Mouse (Mus musculus): ENCODE measurements at regions not wholly inside any gene's neighbourhood (a gene's known extent, or its start where the extent isn't known, plus 50 kb on each side); places are given as distances from the start of the nearest gene placed in this dataset.

DNA sequence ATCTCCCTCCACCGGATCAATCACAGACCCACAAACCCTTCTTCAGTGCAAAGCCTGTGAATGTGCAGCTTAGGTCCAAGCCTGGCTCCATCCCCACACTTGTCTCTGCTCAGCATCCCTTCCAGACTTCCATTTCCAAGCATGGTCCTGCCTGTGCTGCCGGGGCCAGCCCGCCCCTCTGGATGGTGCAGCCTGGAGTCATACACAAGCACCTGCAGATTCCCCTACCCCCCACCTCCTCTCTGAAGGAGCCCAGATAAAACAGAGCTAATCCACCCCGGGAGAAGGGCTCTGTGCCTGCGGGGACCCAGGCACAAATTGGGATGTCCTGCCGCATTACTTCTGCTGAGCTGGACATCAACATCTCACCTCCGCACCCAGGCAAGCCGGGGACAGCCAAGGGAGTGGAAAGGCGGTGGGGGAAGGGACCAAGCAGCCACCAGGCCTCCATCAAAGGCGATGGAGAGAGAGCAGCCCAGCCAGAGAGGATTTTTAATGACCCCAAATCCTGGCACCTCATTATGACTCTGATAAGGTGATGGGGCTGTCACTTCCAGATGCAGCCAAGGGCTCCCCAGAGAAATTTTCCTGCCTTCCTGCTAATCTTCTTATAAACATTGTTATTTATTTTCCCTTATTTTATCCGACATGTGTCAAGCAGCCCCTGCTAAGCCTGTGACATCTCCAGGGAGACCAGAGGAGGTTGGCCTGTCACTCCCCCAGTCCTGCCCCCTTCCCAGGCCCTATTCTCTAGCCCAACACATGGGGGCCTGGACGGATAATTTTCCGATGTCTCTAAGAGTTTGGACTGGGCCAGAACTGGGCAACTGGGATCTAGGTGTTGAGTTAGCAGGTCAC is 105.5 kb upstream of the Unc5b start:
- DNase-seq: no peak

DNA sequence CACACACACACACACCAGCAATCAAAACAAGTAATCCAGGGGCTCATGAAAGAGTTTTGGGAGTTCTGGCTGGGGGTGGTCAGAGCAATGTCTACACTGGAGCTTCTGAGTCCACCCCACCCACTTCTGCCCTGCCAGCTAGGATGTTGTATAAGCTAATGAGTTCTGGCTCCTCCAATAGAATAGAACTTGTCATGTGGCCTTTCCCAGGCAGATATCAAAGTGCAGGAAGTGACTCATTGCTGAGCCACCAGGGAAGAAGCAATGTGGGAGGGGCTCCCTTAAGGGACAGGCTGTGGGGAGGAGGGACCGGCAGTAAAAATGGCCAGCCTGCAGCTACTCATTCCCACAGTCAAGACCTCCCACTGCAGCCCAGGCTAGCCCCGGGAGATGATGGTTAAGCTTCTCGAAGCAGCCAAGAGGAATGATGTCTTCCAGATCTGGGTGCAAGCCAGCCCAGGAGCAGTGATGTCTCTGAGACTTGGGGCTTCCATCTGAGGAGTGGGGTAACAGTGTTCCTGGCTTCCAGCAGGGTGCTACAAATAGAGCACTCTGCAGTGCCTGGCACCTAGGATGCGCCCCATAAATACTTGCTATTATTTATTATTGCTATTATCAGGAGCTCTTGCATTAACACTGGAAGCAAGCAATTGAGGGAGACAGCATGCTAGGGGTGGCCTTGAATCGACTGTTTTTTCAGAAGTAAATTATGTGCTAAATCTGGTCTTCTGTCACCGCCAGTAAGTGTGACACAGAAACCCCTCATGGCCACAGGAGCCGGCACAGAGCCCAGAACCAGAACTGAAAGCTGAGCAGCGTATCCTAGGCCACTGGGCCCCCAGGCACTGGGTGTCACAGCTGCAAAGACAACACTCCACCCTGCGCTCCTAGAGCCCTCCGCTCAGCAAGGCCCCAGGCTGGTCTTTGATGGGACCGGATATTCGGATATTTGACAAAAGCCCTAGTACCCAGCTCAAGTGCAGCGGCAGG is 103.2 kb upstream of the Unc5b start:
- no peak for DNase-seq

DNA sequence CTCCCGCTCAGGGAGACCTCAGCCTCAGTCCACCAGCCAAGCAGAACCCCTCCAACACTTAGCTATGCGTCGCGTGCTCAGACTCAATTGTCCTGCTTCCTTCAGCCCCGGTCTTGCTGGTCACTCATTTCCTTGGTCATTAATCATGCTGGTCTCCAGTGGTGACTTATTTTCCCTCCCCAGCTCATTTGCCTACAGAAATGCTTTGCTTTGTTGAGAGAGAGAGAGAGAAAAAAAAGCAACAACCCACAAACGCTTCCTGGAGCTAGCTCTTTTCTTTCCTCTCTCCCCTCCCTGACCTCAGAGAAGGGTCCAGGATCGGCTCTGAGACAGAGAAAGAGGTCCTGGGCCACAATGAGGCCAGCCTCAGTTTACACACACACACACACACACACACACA is 102.5 kb upstream of the Unc5b start:
- no peak for DNase-seq

DNA sequence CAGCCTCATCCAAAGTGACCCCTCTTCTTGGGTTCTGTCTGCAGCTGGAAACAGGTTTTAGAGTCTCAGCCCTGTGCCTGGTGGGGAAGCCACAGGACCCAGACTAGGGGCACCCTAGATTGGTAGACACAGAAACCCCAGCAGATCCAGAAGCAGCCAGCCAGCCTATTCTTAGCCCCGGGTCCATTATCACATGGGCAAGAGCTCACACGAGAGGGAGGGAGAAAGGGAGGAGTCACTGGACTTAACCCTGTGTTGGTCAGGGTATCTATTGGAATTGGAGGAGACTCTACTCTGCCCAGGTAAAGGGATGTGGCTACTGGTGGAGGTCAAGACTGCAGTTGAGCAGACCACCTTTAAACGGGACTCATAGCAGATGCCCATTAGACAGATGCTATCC is 101.5 kb upstream of the Unc5b start:
- DNase-seq: no peak

DNA sequence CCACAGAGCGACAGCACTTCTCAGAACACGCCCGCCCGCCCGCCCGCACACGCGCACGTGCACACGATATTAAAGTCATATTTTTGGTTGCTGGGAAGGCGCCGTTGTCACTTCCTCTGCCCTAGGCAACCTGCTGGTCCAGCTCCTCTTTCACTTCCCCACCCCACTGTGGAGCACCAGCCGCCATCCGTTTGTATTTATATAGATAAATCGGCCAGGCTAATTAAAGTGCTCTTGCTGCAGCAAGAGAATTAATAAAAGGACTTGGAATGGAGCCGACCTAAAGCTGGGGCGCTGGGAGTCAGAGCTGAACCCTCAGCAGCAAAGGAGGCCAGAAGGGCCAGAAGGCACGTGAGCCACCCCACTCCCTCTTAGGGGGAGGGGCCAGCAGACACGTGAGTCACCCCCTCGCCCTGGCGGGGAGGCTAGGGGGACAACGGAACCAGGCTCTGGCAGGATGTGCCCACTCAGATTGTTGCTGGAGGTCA is 100.6 kb upstream of the Unc5b start:
- DNase-seq: peak; percentile 19

DNA sequence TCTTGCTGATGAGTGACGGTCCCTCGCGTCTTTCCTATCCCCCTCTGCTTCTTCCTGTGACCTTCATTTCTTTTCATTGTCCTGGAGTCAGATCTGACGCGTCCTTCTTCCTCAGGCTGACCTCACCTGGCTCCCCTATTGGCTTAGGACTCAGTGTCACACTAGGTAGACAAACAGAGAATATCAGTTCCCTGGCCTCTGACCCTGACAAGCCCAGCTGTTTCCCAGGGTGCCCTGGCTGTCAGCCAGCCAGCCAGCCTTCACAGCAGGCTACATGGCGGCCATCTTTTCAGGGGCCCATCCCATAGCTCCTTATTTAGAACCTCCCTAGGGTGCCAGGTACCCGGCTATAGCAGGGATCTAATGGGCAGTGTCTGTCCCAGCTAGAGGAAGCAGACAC is 97.3 kb upstream of the Unc5b start:
- no peak for DNase-seq

DNA sequence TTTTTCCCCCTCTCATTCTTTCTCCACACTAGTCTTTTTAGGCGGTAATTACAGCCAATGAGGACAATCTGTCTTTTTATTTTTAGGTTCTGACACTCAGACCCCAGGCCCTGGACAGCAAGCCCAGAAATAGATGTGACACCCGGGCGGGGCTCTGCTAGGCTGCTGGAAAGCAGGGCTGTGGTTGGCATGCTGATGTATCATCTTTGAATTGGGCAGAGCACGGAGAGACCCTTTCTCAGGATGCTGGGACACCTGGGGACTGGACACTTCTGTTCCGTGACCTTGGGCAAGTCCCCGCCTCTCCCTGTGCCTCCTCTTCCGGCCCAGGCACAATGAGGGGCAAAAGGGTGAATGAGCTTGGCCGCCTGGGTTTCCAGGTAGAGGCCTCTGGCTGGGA is 96.8 kb upstream of the Unc5b start:
- DNase-seq: no peak

DNA sequence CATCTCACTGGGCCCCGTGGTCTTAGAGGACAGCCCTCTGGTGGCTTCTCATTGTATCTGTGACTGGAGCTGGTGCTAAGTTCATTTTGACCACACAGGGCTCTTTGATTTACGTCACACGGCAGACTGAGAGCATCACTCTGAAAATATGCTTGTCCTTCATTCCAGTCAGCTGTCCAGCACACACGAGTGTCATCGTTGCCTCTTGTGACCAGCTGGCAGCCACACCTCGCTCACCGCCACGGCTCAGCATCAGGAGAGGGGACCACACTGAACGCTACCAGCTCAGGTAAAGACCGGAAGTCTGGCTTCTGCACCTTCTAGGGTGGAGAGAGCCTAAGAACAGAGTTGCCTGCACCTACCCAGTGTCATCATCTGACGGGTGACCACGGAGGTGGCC is 95.3 kb upstream of the Unc5b start:
- no peak for DNase-seq

DNA sequence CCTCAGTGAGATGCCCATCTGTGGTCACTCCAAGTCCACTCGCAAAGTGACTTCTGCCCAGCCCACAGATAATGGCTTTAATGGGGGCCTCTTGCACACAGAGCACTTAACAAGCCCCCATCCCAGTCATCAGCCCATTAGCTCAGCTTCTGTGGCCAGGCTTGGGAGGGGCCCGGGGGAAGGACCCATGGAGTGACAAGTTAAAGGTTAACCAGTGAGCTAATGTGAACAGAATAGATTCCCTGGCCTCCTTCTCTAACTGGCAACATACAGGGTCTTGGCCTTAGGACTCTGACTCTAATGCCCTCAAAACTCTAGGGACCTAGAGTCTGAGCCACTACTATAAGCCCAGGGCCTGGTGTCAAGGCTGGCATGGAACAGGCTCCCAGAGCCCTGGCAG is 94.3 kb upstream of the Unc5b start:
- no peak for DNase-seq

DNA sequence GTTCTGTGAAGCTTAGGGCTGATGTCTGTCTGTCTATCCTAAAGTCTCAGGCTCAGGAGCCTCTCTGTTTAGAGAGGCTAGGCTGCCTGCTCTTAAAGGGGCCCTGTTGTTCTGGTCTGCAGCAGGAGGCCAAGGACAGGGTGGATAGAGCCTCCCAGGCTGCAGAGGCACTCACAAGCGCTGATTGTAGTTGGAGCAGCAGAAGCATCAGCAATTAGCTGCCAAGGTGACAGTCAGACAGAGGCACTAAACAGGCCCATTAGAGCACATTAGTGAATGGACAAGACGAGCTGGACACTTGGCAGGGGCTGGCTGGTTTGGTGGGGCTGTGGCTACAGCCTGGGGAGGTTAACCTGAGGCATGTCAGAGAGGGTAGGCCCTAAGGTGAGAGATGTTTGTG is 93.8 kb upstream of the Unc5b start:
- DNase-seq: no peak

DNA sequence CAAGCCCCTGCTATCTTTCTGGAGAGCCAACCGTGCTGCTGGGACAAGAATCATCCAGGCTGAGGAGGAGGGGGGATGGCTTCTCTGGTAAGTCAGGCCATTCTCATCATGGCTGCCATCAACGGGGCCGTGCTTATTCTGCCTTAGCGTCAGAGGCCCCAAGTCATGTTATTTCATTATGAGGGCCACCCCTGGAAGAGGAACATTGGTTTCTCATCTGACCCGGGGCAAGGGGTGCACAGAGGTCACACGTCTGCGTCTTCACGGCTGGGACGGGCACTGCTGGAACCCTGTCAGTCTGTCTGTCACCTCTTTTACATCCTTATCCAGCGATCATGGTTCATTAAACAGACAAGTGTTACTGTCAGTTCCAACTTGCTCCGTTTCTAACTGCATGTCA is 92.4 kb upstream of the Unc5b start:
- no peak for DNase-seq

DNA sequence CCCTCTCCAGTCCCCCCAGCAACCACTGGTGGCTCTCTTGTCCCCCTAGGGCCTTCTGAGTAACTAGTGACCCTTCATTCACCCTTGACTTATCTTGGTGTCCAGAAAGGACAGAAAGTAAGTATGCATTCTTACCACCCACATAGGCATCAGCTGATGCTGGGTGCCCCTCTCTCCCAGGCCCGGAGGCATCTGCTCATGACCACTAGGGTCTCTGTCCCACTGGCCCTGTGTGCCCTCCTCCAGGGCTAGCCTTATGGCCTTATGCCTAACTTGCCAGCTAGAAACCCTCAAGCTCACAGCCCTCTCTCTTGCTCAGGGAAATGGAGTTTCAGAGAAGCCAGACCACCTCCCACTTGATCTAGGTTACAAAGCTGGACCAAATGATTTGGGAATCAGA is 89.2 kb upstream of the Unc5b start:
- no peak for DNase-seq

DNA sequence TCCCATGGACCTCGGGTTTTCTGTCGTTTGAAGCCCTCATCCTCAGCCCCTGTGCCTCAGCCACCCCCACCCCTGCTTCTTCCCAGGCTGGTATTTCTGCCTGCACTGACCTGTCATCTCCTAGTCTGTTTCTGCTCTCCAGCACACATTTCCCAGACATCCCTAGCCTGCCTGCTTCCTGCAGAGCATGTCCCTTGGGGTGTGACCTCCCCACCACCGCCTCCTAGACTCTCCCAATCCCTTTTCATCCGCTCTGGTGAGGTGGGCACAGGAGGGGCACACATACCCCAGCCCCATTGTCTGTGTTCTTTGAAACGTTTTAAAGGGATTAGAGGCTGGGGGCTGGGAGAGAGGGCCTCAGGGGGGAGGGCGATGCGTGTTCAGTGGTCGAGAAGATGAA is 86.6 kb upstream of the Unc5b start:
- no peak for DNase-seq

DNA sequence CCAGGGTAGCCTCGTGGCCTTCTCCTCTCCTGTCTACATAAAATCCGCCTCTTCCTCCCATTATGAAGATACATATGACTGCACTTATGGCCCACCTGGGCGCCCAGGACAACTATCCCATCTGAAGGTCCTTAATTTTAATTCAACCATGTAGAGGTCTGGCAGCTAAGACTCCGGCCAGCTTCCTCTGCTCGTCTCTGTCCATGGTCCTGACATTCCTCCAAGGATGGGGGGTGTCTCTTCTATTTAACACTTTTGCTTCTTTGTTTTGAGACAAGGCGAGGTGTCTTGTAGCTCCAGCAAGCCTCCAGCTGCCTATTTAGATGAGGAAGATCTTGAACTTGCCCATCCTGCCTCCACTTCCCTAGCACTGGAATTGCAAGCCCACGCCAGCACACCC is 83.0 kb upstream of the Unc5b start:
- DNase-seq: no peak

DNA sequence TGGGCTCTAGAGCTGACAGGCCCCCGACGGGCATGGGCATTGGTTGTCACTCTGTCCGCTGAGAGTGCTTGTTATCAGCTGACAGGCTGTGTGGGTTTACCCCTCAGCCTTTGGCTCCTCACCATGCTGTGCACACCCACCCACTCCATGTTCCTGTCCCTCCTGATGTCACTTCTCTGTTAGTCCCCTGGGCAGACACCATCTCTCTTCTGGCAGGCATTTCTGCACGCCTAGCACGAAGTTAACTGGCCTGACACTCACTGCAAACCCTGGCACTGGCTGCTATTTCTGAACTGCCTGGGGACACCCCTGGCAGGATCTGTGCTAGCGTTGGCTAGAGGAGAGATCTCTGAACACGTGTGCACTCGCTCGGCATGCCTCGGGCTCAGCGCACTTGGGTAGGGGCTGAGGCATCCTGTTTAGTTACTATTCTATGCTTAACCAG is 82.1 kb upstream of the Unc5b start:
- no peak for DNase-seq

DNA sequence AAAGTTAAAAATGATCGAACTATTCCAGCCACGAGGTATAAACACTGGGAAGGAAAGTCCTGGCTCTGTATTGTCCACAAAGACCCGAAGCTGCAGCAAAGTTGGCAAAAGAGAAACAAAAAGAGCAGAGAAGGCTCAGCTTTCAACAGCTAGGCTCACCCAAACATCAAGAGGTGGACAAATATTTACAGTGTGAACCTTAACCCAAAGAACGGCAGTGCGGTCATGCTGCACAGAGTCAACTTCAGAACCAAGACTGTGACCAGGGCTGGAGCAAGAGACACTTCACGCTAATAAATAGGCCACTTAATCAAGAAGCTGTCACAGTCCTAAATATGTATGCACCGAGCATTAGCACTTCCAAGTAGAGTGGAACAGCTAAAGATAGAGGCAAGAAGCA is 73.0 kb upstream of the Unc5b start:
- DNase-seq: no peak

DNA sequence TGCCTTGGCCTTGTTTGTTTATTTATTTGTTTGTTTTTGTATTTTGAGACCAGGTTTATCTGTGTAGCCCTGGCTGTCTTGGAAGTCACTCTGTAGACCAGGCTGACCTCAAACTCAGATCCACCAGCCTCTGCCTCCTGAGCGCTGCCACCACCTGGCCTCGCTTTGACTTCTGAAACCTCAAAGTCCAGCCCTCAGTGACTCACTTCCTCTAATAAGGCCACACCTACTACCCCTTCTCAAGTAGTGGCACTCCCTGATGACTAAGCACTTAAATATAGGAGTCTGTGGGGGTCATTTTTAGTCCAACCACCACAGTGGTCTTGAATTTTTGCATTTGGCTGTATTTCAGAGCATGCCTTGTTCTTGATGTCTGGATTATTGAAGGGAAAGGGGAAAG is 69.6 kb upstream of the Unc5b start:
- no peak for DNase-seq

DNA sequence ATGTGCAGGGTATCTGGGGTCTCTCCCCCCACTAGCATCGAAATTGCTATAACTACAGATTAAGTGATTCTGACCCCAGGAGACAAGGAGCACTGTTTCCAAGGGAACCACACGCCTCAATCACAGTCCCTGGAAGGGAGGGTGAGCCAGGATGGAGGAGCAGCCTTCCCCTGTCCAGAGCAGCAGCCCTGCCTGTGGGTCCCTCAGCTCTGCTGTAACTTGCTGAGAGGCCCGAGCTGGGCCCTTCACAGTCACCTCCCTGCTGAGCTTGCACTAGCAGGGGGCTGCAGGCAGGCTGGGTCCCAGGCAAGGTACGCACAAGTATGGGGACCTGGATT is 62.4 kb upstream of the Unc5b start:
- DNase-seq: no peak

DNA sequence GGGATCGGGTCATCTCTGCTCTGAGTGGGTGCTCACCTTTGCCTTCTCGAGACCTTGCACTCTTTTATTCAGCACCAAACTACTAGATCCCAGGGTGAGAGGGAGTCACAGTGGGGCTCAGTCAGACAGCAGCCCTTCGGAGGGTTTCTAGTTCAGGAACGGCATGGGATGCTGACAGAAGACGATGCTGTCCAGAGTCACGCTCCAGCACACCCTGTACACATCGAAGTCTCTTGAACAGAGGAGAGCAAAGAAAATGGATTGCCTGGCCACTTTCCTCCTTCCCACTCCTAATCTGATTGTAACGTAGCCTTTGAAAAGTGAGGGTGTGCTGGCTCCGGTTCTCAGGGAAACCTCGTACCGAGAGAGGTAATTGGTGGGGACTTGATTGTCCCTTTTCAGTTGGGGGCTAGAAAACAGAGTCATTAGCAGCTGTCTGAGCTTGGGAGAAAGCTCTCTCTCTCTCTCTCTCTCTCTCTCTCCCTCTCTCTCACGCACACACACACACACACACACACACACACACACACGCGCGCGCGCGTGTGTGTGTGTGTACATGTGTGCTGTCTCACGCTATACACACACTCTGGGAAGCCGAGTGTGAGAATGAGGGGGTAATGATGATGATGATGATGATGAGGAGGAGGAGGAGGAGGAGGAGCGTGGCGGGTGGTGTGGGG is 61.9 kb upstream of the Unc5b start:
- no peak for DNase-seq

DNA sequence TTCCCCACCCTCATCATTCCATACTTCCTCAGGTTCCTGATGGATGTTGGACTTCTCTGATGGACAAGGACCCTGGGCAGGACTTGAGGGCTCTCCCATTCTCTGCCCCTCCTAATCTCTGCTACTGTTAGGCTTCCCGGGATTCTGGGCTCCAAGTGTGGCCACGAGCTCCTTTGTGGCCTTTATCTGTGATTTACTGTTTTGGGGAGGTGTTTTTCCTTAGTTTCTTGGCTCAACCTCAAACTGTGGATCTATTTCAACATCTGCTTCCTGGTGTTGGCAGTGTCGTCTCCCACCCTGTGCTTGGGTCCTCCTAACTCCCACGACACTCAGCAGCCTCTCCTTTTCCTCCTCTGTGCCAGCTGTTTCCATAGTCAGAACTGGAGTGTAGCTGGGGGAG is 61.3 kb upstream of the Unc5b start:
- DNase-seq: no peak

DNA sequence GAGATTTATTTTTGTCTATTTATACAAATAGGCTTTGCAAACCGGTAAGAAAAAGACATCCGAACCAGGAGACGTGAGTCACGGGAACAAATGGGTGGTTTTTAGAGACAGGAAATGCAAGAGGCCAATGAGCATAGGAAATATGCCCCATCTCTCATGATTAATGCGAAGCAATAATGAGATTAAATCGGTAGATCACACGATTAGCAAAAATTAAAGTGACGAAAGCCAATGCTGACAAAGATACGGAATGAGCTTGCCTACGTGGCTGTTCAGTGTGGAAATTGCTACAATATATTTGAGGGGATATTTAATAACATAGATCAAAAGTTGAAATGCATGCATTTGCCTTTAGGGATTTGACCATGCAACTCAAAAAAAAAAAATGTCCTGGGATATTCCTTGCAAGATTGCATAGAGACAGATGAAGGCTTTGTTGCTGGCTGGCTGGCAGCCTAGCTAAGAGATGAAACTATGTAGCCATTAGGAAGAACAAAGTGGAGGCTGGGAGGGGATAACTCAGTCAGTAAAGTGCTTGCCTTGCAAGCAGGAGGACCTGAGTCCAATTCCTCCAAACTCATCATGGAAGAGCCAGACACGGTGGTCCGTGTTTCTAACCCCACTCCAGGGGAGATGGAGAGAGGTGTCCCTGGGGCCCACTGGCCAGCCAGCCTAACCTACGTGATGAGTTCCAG is 60.2 kb upstream of the Unc5b start:
- no peak for DNase-seq

DNA sequence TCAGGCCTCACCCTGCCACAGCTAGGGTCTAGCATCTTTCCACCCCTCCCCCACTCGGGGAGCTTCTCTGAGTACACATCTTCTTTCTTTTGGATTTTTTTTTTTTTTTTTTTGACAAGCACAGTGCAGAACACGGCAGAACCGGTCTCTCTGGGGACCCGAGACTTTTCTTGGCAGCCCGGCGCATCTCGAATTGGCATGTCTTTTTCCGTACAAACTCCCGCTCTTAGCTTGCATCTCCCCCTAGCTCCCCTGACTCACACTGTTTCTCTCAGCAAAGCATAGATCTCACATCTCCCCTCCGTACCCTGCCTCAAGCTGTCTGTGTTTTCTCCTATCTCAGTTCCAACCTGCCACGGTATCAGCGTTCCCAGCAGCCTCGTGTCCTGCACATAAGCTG is 58.4 kb upstream of the Unc5b start:
- no peak for DNase-seq

DNA sequence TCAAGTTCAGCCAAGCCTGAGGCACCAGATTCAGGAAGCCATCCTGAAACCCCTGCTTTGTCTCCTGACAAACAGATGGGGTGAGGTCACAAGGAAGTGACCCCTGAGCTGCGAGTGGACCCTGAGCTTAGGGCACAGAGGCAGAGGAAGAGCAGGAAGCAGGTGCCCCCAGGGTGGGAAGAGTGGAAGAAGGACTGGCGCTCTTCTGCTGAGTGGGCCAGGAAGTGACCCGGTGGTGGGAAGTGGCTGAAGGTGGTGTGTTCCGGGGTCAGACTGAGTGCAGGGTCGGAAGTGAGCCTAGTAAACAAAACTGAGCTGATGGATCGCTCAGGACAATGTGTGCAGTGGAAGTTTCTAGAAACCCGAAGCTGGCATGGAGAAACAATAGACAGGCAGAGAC is 57.2 kb upstream of the Unc5b start:
- no peak for DNase-seq

Measured in thymus, postnatal 4 days (tissue).